Mouse (Mus musculus) megakaryocyte-erythroid progenitor cell, adult 5-6 weeks (primary cell): Measurements from ENCODE around the gene Cd83. TPM values are rescaled to one million over a fixed set of nuclear protein-coding genes. Genes with fewer than 3 reads are reported as not detected.

Experiments used
- ATAC-seq: replicated peaks from 2 replicates; pipeline ENCODE4 v1.8.0; 2016; ENCODE audit warnings: mild to moderate bottlenecking, inconsistent platforms; ENCODE audit not compliant: severe bottlenecking, poor library complexity, low FRiP score, low TSS enrichment
- total RNA-seq, 2 experiments: library from RNA; stranded (forward) in 1 of 2; stranded (reverse) in 1 of 2; fragments of 200-1000, 215-1000 nt in 1 of 2; fragments of >200 nt in 1 of 2; fragmentation: Nextera tagmentation in 1 of 2; gene quantifications; 2 replicates each; pipeline ENCODE4 v1.2.3; 2014 to 2017

Gene Cd83
- total RNA-seq, 2 experiments from 2014 or later, result 0.38 TPM; not detected in 1

DNA sequence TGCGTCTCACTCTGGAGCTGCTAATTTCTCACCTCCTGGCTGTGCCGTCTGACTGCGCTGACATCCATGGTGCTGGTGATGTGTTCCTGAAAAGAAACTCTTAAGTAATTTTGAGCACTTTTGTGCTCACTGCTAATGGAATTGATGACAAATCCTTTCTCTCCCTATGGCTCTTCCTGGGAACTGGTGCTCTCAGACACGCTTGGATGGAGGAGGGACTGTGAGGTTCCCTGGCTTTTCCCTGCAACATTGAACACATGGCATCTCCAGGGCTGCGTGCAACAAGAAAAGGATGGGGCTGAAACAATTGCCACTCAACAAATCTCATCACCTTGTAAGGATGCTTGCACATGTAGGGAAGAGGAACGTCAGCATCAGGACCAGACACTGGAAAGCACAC is 11.6 kb upstream of the Cd83 start:
- no peak for ATAC-seq

DNA sequence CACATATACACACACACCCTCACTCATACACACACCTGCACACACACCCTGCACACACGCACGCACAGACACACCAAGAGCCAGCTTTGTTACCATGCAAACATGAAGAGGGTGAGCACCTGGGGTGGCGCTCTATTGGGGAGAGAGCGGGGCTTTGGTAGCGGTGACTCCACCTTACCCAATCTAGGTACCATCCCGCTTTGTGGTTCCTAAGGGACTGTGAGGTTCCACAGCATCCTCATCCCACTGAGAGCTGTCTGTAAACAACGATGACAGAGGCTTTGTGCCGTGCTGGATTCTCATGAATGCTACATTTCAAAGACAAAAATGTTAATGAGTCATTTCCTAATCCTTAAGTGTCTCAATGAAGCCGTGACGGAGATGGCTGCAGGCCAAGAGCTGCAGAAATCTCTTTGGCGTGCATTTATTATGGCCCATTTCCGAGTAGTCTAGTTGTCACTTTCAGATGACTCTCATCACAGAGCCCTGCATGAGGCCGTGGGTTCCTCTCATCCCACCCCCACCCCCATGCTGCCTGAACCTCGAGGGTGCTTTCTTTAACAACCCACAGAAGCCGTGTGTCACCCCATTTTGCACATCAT is 10.5 kb upstream of the Cd83 start:
- ATAC-seq, result no peak

- no peak for ATAC-seq
Observed at GRCm38 (mm10) chr13:43774605-43775426, 9.8 kb upstream of the Cd83 start.

DNA sequence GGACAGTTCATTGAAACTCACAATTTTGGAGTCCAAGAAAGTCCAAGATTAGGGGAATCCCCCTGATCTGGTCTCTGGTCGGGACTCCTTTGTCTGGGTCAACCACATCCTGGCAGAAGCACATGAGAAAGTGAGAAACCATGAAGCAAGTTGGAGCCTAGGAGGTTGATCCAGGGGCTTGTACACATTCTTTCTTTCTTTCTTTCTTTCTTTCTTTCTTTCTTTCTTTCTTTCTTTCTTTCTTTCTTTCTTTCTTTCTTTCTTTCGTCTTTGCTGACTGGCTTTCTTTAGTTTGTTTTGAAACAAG is 9.2 kb upstream of the Cd83 start:
- no peak for ATAC-seq

- no peak for ATAC-seq
Observed at GRCm38 (mm10) chr13:43777321-43778002, 7.1 kb upstream of the Cd83 start.

GRCm38 (mm10) chr13:43778021-43778649 is 6.4 kb upstream of the Cd83 start:
- ATAC-seq, result no peak

GRCm38 (mm10) chr13:43778971-43779370 is 5.6 kb upstream of the Cd83 start:
- ATAC-seq, result no peak

DNA sequence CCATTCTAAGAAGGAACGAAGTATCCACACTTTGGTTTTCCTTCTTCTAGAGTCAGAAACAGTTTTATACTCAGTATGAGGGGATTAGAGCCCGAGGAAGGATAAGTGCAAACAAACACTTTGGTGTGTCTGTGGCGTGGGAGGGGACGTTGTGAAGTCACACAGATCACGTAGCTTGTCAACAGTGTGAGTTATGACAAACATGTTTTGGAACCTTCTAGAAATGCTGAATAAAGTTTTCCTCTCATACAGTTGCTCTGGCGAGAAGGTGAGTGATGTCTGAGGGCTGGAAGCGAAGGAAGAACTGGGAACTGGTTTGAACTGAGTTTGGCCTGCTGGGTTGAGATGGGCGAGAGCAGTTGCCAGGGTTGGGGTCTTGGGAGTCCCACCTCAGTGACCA is 4.5 kb upstream of the Cd83 start:
- ATAC-seq, result no peak

- ATAC-seq, result no peak
Observed at GRCm38 (mm10) chr13:43785712-43786072, 1.1 kb downstream of the Cd83 start.

DNA sequence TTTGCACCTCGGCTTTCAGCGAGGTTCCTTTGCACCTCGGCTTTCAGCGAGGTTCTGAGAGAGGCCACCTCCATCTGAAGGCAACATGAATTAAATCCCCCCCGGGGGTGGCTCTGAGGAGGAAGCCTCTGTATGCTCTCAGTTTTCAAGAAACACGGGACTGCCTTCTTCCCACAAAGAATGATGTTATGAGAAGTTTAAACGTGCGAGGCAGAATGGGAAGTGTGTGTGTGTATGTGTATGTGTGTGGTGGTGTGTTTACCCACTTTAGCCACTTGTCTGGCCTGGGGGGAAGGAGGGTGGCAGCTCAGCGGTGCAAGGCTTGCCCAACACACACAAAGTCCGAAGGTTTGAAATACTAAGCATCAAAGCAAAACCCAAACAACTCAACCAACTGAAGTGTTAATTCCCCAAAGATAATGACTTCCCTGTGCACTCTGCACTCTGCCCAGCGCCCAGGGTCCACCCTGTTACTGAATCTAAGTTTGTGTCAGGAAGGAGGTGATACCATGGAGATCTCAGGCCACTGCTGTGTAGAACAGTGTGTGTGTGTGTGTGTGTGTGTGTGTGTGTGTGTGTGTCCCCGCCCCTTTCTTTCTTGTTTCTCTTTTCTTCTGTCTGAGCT is 1.7 kb downstream of the Cd83 start:
- ATAC-seq, result no peak

DNA sequence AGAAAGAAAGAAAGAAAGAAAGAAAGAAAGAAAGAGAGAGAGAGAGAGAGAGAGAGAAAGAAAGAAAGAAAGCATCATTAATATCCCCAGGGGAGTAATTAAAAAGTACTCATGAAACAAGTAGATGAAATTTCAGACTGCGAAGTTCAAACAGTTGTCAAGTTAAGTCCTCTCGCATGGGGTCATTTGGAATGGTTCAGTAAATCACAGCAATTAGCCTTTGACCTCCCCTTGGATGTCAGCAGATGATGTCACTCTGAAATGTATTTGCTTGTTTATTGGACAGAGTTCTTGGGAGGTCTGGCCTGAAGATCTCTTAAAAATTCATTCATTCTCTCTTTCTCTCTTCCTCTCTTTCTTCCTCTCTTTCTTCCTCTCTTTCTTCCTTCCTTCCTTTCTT is 2.7 kb downstream of the Cd83 start:
- ATAC-seq, result no peak

DNA sequence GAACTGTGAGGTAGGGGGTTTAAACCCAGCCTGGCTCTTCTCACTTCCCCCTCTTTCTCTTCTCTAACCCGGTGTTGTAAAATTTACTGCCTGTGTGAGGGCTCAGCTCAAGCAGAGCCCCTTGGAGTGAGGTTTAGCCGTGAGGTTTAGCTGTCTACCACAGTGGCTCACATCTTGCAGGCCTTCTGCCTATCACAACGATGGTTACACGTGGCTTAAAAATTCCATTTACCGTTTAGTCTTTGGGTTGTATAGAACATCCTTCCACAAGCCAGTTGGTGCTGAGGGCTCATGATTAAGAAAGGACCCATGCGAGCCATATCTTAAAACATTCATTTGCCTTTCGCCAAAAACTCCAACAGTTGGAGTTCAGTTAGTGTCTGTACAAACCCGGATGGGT is 3.5 kb downstream of the Cd83 start:
- ATAC-seq, result no peak

DNA sequence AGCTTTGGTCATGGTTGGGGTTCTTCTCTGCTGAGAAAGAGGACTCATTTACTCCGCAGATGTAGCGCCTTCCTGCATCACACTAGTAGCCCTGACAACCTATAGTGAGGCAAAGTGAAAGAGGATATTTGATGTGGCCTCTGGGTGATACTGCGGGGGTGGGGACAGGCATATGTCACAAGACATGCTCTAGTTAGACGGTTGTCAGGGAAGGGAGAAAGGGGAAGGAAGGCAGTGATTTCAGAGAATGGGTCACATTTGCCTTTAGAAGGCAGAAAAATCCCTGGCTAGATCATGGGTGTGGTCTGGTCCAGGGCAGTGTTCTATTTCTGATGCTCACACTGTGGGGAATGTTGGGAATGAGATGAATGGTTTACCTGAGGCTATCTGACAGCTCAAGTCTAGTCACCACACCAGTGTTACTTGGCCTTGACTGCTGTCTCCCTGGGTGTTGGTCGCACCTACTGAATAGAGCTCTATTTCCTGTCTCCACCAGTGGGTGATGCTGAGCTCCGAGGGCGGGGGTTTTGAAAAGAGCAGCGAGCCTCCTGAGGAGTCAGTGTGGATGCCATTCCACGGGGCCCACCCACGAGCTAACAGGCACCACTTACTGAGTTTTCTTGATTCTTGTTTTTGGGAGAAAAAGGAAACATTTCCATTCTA is 4.5 kb downstream of the Cd83 start:
- ATAC-seq, result no peak

- no peak for ATAC-seq
Observed at GRCm38 (mm10) chr13:43790229-43791001, 5.8 kb downstream of the Cd83 start.

DNA sequence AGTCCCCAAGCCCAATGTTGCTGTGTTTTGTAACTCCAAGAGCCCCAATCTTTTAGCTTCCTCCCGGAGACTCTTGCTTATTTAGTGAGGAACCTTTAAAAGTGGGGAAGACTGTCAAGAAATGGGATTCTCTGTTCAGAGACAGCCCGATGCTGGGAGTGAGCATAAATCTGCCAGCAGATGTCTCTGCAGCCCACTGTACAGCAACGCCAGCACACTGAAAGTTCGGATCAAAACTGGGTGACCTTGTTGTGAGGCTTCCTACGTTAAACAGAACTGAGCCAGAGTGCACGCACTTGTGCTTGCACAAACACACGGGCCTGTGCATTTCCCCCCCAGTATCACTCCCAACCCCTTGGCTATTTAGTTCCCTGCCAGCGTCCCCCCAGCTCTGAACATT is 10.8 kb downstream of the Cd83 start:
- no peak for ATAC-seq

- no peak for ATAC-seq
Observed at GRCm38 (mm10) chr13:43798655-43799054, 14.1 kb downstream of the Cd83 start.

DNA sequence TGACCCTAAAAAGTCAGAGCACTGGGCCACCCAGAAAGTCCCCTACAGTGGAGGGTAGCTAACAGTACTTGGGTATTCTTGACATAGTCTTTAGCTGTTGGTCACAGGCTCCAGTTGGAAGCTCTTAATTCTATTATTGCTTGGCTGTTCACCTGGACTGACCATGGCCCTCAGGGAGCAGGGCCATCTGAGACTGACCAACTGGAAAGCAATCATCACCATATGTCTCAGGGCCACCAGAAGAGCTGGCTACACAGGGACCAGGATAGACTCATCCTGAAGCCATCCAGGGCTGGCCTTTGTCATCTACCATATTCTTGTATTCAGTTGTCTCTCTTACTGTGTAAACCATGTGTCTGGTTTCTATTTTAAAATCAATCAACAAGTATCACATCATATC is 15.6 kb downstream of the Cd83 start:
- no peak for ATAC-seq

DNA sequence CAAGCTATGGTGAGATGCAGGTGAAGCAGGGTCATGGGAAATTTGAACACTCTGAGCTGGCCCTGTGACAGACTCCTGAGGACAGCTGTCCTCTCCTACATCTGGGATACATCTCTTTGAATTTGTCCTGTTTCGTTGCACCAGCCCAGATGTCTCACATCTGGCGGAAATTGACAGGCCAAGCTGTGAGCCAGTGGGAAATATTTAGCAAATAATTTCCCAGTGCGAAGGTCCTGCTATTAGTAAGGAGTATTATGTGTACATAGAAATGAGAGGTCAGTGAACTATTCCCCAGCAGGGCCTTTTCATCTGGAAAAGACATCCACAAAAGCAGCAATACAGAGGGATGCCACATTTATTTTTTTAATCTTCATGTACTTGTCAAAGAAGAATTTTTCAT is 17.4 kb downstream of the Cd83 start:
- no peak for ATAC-seq
